Mouse (Mus musculus) heart, adult 18-20 months (tissue): ENCODE results near the gene Gm21773. TPM values are rescaled to one million over a fixed set of nuclear protein-coding genes. Genes with fewer than 3 reads are reported as not detected.
"Not testable (repeated sequence)": the region's sequence is repeated elsewhere in the genome, so short reads cannot be mapped to it uniquely, and the experiment has no call there.

Experiments used
- DNase-seq, 2 experiments: peaks; one replicate each; pipeline ENCODE4 v3.0.0; 2021 to 2022; ENCODE audit warnings: mixed read lengths in 1 of 2
- long read RNA-seq, 2 experiments: library from polyadenylated mRNA; stranded (forward); transcript quantifications; one replicate each; pipeline ENCODE4 v2.0.0; 2021
- total RNA-seq, 2 experiments: library from RNA; stranded (reverse); gene quantifications; 2 replicates each; pipeline ENCODE4 v1.2.3; 2021

Gene Gm21773
- total RNA-seq, result not detected
- long read RNA-seq, experiment 1, result 0 reads
- long read RNA-seq, experiment 2, result 0 reads

- DNase-seq, result not testable (repeated sequence)
Measured at GRCm38 (mm10) chrY:25309260-25309659, at the start of gene Gm21773. TSS of gene Gm21773 (minus strand) at chrY:25309360.
